Mouse (Mus musculus) C2C12 (cell line): ENCODE measurements around the gene Wfdc2.

ENCODE experiments used
- CEBPB ChIP-seq: IDR thresholded peaks from one replicate; pipeline ENCODE4 v1.6.1; 2011; ENCODE audit warnings: low read depth, mild to moderate bottlenecking, control low read depth, moderate library complexity
- CTCF ChIP-seq: IDR thresholded peaks from one replicate; pipeline ENCODE4 v1.5.1; 2011; ENCODE audit not compliant: control insufficient read depth, insufficient read depth, insufficient read length
- MAX ChIP-seq: IDR thresholded peaks from one replicate; pipeline ENCODE4 v1.6.1; 2011; ENCODE audit warnings: mild to moderate bottlenecking, control low read depth
- MYOD1 ChIP-seq: IDR thresholded peaks from one replicate; pipeline ENCODE4 v1.6.1; 2011; ENCODE audit warnings: low read depth; ENCODE audit not compliant: control insufficient read depth, insufficient read length
- USF1 ChIP-seq: IDR thresholded peaks from one replicate; pipeline ENCODE4 v1.6.1; 2011; ENCODE audit warnings: low read depth, mild to moderate bottlenecking, control low read depth, moderate library complexity

GRCm38 (mm10) chr2:164521841-164522240 lies 40.4 kb upstream of the Wfdc2 start:
- TF ChIP-seq CTCF (no peak), CEBPB (peak; percentile 79), MAX (no peak), MYOD1 (peak; percentile 84), USF1 (no peak)
